Mouse (Mus musculus) retina, adult 2 months (tissue): Measurements from ENCODE around the gene Pram1.
"Not testable (repeated sequence)": the region's sequence is repeated elsewhere in the genome, so short reads cannot be mapped to it uniquely, and the experiment has no call there.

Experiments used
- DNase-seq: peaks from one replicate; pipeline ENCODE4 v3.0.0-alpha.2; 2012; ENCODE audit warnings: low read depth, low spot score

Gene Pram1

DNA sequence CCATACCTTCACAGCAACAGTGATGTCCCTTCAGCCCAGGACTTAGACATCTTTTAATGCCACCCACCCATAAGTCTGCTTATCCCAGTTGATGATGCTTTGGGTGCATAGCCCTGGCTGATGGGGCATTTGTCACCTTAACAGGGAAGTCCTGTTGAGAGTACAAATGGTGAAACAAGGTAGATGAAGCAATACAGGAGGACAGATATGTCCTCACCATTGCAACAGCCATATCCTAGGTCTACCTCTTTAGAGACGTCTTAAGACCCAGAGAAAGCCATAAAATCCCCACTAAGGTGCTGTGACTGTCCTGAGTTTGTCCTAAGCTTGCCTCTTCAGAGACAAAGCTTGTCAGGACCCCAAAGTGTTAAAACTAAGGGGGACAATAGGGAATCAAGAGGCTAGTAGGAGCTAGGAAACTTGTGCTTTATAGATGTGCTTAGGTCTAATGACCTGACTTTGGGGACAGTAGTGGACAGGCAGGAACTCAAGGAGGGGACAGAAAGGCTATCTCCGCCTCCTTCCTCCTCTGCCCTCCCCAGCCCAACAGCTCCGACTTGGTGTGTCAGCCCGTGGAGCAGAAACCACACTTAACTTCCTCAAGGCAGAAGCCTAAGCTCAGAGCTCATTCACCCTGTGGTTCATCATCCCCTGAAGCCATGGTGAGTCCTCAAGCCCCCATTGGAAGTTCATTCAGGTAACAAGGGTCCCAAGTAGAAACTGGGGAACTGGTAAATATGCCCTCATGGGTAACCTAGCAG is at the start of gene Pram1:
TSS of gene Pram1 (plus strand) at position 541 of the 761 bp plus-strand sequence.
- no peak for DNase-seq

DNA sequence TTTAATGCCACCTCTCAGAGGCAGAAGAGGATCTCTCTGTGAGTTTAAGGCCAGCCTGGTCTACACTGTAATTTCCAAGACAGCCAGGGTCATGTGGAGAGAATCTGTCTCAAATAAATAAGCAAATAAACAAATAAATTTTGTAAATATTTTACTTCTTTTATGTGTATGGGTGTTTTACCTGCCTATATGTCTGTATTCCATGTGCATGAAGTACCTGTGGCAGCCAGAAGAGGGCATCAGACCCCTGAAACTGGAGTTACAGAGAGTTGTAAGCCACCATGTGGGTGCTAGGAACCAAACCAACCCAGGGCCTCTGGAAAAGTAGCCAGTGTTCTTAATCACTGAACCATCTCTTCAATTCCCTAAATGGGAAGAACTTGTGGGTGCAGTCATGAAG is 40.6 kb upstream of the Pram1 start:
- DNase-seq = no peak

DNA sequence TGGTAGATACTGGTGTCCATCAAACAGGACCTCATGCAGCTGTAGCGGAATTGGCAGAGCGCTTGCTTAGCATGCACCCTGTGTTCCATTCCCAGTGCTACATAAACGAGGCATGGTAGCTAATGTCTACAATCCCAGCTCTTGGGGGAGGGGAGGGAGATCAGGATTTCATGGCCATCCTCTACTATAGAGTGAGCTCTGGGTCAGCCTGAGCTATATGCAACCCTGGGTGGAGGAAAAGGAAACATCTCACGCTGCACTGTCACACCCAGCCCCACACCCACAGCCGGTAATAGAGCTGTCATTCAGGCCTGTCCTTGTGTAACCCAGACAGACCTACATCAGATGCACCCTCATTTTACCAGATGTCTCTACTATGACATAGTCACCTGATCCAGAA is 39.4 kb upstream of the Pram1 start:
- no peak for DNase-seq

DNA sequence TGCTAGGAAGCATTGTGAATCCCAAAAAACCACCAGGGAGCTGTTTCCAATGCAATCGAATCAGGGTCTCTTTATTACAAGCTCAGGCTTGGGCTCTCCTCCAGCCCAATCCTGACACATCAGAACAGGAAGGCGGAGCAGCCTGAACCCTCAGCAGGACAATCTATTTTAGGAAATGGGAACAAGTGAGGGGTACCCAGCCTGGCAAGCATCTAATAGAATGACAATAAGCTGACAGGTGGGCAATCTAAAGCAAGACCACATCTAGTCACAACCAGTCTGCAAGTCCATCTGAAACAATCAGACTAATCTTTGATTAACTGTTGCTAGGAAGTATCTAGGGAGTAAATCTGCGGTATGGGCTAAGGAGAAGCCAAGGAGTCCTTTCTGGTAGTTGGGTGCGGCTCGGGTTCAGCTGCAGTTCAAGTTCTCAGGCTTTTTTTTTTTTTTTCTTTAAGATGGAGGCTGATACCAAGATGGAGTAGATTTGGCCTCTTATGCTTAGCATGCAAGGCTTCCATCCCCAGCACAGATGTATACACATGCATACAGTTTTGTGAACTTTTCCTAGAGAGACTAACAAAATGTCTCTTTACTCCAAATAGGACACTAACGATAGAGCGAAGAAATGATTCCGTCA is 37.9 kb upstream of the Pram1 start:
- no peak for DNase-seq

GRCm38 (mm10) chr17:33600831-33601230 is 37.0 kb upstream of the Pram1 start:
- DNase-seq = no peak

DNA sequence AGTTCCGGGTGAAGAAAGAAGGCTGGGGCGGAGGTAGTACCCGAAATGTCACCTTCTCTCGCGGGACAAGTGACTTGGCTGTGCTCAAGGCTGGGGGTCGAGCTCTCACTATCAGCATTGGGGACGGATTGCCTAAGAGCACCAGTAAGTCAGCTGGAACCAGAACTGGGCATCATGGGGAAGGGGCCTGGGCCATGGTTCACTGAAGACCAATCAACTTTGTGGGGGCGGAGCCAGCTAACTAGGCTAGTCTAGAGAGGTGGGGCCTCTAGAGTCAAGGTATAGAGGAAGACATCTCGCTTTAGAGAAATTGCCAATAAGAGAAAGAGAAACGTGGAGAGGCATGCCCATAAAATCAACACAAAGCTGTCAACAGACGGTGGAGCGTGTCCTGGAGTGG is 35.9 kb upstream of the Pram1 start:
- DNase-seq = no peak

DNA sequence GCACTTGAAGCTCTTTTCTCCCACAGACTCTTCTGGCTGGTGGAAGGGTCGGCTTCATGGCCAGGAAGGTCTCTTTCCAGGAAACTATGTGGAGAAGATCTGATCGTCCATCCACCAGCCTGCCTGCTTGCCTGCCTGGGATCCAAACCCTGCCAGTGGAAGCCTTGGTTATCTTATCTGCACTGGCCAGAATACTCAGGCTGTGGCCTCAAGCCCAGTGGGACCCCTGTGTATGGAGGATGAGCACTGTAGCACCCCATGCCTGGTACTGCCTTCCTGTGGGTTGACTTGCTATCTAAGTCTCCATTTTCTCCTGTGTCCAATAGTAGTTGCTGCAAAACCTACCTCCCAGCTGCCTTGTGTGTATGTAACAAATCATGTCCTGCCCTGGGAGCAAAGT is 30.6 kb upstream of the Pram1 start:
- no peak for DNase-seq

DNA sequence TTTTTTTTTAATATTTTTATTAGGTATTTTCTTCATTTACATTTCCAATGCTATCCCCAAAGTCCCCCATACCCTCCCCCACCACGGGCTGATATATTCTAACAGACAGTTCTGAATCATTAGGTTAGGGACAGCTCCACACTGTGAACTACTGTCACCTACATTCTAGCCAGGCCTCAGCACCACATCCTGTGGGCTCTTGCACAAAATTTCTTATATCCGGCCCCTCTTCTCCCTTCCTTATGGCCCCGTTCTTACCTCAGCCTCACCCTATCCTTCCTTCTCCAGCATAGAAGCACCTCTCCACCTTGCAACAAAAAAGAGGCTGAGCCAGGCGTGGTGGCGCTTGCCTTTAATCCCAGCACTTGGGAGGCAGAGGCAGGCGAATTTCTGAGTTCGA is 27.3 kb upstream of the Pram1 start:
- DNase-seq = no peak

DNA sequence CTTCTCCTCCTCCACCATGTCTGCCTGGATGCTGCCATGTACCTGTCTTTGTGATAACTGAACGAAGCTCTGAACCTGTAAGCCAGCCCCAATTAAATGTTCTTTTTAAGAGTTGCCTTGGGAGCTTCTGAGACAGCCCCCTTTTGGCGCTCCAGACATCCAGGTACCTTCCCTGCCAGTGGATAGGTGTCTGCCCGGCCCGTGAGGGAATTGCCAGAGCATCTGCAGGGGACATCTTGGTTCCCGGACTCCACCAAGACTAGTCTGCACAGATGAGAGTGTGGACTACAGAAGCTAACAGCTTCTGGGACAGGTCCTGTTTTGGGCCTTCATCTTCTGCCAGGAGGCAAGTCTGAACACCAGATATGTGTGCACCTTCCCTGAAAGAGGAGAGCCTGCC is 24.1 kb upstream of the Pram1 start:
- DNase-seq = not testable (repeated sequence)

DNA sequence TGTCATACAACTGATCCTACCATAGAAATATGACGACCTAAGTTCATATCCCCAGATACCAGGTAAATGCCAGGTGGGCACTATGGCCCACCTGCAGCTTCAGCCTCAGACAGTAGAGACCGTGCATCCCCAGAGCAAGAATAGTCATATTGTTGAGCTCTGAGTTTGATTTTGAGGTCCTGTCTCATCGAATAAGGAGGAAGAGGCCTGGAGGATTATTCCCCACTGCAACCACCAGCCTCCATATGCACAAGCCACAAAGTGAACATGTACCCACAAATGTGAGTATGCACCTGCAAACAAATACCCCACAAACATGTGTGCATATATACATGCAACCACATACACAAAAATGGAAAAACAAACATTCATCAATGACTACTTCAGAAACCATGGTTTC is 10.6 kb upstream of the Pram1 start:
- no peak for DNase-seq

- peak; percentile 87 for DNase-seq
Observed at GRCm38 (mm10) chr17:33628621-33629486, 9.0 kb upstream of the Pram1 start, which contains the start of gene Zfp414. Gene Zfp414, plus strand, starts transcription at chr17:33629090.

DNA sequence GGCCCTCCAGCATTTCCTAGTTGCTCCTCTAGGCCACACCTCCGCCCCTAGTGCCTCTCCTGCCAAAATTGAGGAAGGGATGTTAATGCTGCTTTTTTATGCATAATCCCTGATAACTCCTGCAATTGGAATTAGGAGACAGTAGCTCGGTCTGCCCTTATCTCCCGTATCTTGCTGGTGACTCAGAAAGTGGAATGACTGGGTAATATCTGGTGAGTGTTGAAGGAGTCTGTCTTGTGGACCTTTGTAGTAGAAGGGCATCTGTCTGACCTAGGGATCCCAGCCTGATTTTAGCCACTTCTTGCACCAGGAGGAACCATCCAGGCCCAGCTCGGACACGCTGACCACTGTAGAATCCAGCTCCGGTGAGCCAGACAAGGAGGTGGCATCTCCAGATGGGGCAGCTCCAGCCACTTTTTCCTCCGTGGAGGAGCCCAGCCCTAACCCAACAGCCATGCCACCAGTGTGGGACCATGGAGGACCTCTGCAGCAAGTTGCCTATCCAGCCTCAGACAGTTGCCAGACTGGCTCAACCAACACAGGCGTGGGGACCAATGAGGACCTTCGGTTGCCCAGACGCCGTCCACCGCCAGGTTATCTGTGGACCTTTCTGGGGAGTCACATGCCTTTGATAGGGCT is 8.2 kb upstream of the Pram1 start:
- no peak for DNase-seq

GRCm38 (mm10) chr17:33630171-33630895 is 7.5 kb upstream of the Pram1 start:
- no peak for DNase-seq

DNA sequence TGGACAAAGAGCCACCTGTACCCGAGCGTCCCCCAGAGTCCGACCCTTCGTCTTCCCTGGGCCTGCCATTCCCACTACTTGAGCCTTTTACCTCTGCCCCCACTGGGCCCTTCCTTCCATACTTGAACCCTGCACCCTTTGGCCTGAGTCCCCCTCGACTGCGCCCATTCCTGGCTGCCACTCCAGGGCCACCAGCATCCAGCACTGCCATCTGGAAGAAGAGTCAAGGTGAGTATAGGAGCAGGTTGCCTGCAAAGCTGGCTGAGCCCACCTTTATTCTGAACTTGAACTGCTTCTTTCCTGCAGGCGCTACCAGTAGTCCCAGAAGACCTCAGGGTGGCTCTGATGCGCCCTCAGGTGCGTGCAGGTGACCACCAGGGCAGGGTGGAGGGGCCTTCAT is 6.6 kb upstream of the Pram1 start:
- no peak for DNase-seq

GRCm38 (mm10) chr17:33631796-33632195 is 6.1 kb upstream of the Pram1 start:
- no peak for DNase-seq

DNA sequence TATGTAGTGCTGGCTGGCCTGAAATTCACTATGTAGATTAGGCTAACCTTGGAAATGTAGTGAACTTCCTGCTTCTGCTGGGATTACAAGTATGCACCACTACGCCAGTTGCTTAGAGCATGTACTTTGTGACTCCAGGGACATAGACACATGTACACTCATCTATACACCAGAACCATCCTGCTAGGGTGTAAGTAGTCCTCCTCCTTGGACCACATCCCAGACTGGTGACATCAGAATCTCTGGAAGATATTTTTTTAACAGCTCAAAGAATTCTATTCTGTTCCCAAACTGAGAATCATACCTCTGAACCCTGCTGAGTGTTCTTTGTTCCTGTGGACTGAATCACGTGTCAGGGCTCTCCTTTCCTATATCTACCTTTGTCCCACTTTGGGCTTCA is 818 bp upstream of the Pram1 start:
- no peak for DNase-seq

DNA sequence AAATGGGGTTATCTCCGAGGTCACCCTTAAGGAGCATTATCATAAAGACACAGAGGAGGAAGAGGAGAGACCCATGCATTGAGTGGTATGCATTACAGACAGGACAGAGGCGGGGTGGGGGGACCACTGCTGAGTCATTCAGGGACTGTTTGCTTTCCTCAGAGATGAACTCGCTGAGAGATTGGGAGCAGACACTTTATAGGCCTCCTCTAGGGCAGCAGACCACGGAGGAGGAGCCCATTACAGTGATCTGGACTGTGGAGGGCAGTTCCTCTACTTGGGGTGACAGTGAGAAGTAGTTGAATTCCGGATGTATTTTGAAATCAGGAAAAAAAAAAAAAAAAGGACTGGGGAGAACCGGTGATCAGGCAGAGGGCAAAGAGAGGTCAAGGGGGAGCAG is 1.9 kb downstream of the Pram1 start:
- no peak for DNase-seq

DNA sequence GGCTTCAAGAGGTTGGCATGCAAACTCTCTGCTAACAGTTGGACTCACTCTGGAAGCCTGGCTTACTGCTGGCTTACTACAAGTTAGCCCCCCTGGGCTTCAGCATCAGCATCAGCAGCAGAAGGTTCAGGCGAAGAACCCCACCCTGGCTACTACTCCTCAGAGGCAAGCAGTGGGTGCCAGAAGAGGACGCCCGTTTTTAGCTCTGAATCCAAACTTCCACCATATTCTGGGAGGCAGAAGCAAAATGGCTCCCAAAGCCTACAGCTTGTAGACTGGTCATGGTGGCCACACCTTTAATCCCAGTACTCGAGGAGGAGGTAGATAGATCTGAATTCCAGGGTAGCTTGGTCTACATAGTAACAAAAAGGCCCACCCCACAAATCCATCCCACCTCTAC is 6.2 kb downstream of the Pram1 start:
- DNase-seq = no peak

- no peak for DNase-seq
Observed at GRCm38 (mm10) chr17:33645073-33645472, 7.2 kb downstream of the Pram1 start.

GRCm38 (mm10) chr17:33649781-33650475 is 12.1 kb downstream of the Pram1 start:
- no peak for DNase-seq

GRCm38 (mm10) chr17:33666813-33667212 is 29.0 kb downstream of the Pram1 start:
- DNase-seq = no peak
